9 mouse cellular contexts compared by ENCODE assay signal in the genomic region with DNA sequence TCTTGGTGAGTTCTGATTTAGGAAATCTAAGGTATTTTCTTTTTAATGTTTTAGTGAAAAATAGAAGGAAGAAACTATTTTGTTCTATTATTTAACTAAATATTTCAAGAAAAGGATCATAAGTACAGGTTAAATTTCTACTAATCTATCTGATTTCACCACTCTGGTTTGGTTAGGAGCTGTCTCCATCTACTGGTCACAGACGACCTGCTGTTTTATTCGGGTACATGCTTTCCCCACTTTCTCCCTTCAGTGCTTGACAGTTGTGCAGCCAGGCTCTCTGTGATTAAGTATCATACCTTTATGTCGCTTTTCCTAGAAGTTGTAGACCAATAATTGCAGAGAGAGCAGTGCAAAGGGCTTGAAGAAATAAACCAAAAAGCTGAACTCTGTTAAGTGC. TPM values are rescaled to one million over a fixed set of nuclear protein-coding genes. Genes with fewer than 3 reads are reported as not detected.
A peak's percentile ranks its signal among the peaks of the same experiment; 100 is the strongest.
DNase-seq lines count a peak whose midpoint lies in the region; ATAC-seq and TF ChIP-seq lines count a peak whose summit lies in the region.
"Had no signal": no experiment of that assay in that cellular context is flagged by ENCODE, and none has a peak within 500 bp of the region (broad histone marks: within the 10 kb centered on the region; RNA-seq: fewer than 3 reads in every experiment).

No protein-coding gene starts in this region.

- H3K4me2 ChIP-seq in forebrain, postnatal 0 days (ENCODE audit: low read depth): no peak overlapping the region
- H3K4me2 ChIP-seq in forebrain, embryonic 16.5 days (ENCODE audit: low read length): no peak overlapping the region

- no peaks in the 10 kb centered on the region for H3K9me3 ChIP-seq in forebrain, postnatal 0 days (ENCODE audit: low read length)
- H3K9me3 ChIP-seq in forebrain, embryonic 16.5 days (ENCODE audit: control insufficient read depth, low read length): no peaks in the 10 kb centered on the region

- no peak for ATAC-seq in forebrain, postnatal 0 days
- ATAC-seq in forebrain, embryonic 16.5 days: no peak

- no peak overlapping the region for H3K9ac ChIP-seq in forebrain, postnatal 0 days
- H3K9ac ChIP-seq in forebrain, embryonic 16.5 days (replicated peaks; ENCODE audit: low read depth, low read length): no peak overlapping the region

- no peak overlapping the region for H3K4me3 ChIP-seq in forebrain, postnatal 0 days (ENCODE audit: low read depth, low read length)
- H3K4me3 ChIP-seq in forebrain, embryonic 16.5 days (replicated peaks; ENCODE audit: low read length): no peak overlapping the region

- no peak overlapping the region for H3K27ac ChIP-seq in forebrain, postnatal 0 days (ENCODE audit: low read depth, low read length)
- no peak overlapping the region for H3K27ac ChIP-seq in forebrain, embryonic 16.5 days (ENCODE audit: low read length)
- H3K27ac ChIP-seq: macrophage had no signal

- DNase-seq in forebrain, postnatal 0 days: peak; percentile 75
- peak; percentile 3 for DNase-seq in spleen, adult 12 weeks (ENCODE audit: low spot score)
- DNase-seq in spleen, postnatal 4 days (ENCODE audit: low spot score in 2 of 2): no peak
- DNase-seq in cerebellum, postnatal 14 days: peak; percentile 51 to 64
- DNase-seq in layer of hippocampus, adult 11-12 months (ENCODE audit: low spot score): peak; percentile 53
- peak; percentile 8 for DNase-seq in right cerebral cortex, postnatal 14 days
- no peak for DNase-seq in urinary bladder, adult 18-20 months (ENCODE audit: low spot score in 2 of 2)

- H3K36me3 ChIP-seq in forebrain, postnatal 0 days (ENCODE audit: insufficient read depth): no peaks in the 10 kb centered on the region
- H3K36me3 ChIP-seq in forebrain, embryonic 16.5 days (ENCODE audit: control insufficient read depth, insufficient read depth): 0 out of 2 replicates have a peak, but pooled peaks cover 2% of the 10 kb centered on the region

- no peaks in the 10 kb centered on the region for H3K27me3 ChIP-seq in forebrain, postnatal 0 days (ENCODE audit: insufficient read depth, low read length)
- H3K27me3 ChIP-seq in forebrain, embryonic 16.5 days (replicated peaks; ENCODE audit: control insufficient read depth, insufficient read depth, low read length): no peaks in the 10 kb centered on the region

- WGBS in forebrain, postnatal 0 days: 21% methylated on average over 3 of the region's 3 CpGs
- 27% methylated on average over 3 of the region's 3 CpGs for WGBS in forebrain, embryonic 16.5 days

- peak; percentile 83 for TF ChIP-seq CTCF in forebrain, postnatal 0 days (IDR thresholded peaks at IDR 0.05; ENCODE audit: low read depth)

- H3K4me1 ChIP-seq in forebrain, postnatal 0 days (ENCODE audit: insufficient read depth): 0 out of 2 replicates have a peak, but pooled peaks cover 8% of the 10 kb centered on the region
- peaks cover 14% of the 10 kb centered on the region for H3K4me1 ChIP-seq in forebrain, embryonic 16.5 days (replicated peaks; ENCODE audit: control insufficient read depth, insufficient read depth, low read length)

RNA-seq across cellular contexts. Expression of a gene that starts 51.5 kb away (rescaled TPM):
- total RNA-seq in forebrain, postnatal 0 days (2014; rRNA removed): 44.6 and 48.3 TPM in 2 replicates
- polyA plus RNA-seq in forebrain, postnatal 0 days (2015; fragmentation: Nextera tagmentation; extraction: Ambion mirVana): 9.0 and 13.6 TPM in 2 replicates
- 11.2 and 17.0 TPM in 2 replicates for polyA plus RNA-seq in forebrain, embryonic 16.5 days (2015; fragmentation: Nextera tagmentation; extraction: Ambion mirVana)

Comparison
In these comparisons a context has a peak if more than half of its experiments do, and no peak if none do; other contexts are left out.
1. DNase-seq: peak in forebrain, postnatal 0 days (single experiment), spleen, adult 12 weeks (single experiment), cerebellum, postnatal 14 days (2 of 2), layer of hippocampus, adult 11-12 months (single experiment) and right cerebral cortex, postnatal 14 days (single experiment); none in spleen, postnatal 4 days (0 of 2) and urinary bladder, adult 18-20 months (0 of 2).